Mouse (Mus musculus) heart, embryonic 10.5 days (tissue): Measurements from ENCODE around the gene Fam186b. TPM values are rescaled to one million over a fixed set of nuclear protein-coding genes. Genes with fewer than 3 reads are reported as not detected.

ENCODE experiments used
- DNase-seq: peaks from one replicate; pipeline ENCODE4 v3.0.0-alpha.2; 2017; ENCODE audit warnings: low spot score
- H3K27ac ChIP-seq: fragments of 300-500 bp; sonication (generic); 2 replicates; pipeline ENCODE4 v1.5.1; 2016; ENCODE audit warnings: mild to moderate bottlenecking
- H3K27me3 ChIP-seq: fragments of 300-500 bp; sonication (generic); 2 replicates; pipeline ENCODE4 v1.6.1; 2016; ENCODE audit warnings: mild to moderate bottlenecking; ENCODE audit not compliant: poor library complexity, insufficient read depth, severe bottlenecking
- H3K36me3 ChIP-seq: fragments of 300-500 bp; sonication (generic); 2 replicates; pipeline ENCODE4 v1.6.1; 2016; ENCODE audit warnings: mild to moderate bottlenecking, moderate library complexity
- H3K4me1 ChIP-seq: fragments of 300-500 bp; sonication (generic); 2 replicates; pipeline ENCODE4 v1.6.1; 2016; ENCODE audit warnings: mild to moderate bottlenecking
- H3K4me3 ChIP-seq: fragments of 300-500 bp; sonication (generic); 2 replicates; pipeline ENCODE4 v1.5.1; 2016; ENCODE audit warnings: mild to moderate bottlenecking, moderate library complexity
- H3K9me3 ChIP-seq: fragments of 300-500 bp; sonication (generic); 2 replicates; pipeline ENCODE4 v1.6.1; 2016; ENCODE audit warnings: mild to moderate bottlenecking, moderate library complexity
- WGBS: fragments of 180-500 bp; shearing (Covaris S2); methylation state at CpG from one replicate; pipeline ENCODE4 v1.1.7; 2016; 5-methylcytosine and 5-hydroxymethylcytosine counted together
- polyA plus RNA-seq: library from polyadenylated mRNA; unstranded; fragments of >200 nt; fragmentation: Nextera tagmentation; extraction: Ambion mirVana; gene quantifications from 2 replicates; pipeline ENCODE4 v1.2.1, GENCODE M21; 2016

Gene Fam186b
- polyA plus RNA-seq, 1 experiment from 2014 or later: 0.19 TPM

GRCm38 (mm10) chr15:99332921-99333675 is 37.4 kb upstream of the Fam186b start:
- 27% methylated on average over 9 of the region's 9 CpGs for WGBS
- Histone ChIP-seq H3K27me3 (no peaks in the 10 kb centered on the region), H3K9me3 (no peaks in the 10 kb centered on the region), H3K4me1 (peaks cover 92% of the 10 kb centered on the region), H3K27ac (peak overlapping the region; percentile 92), H3K4me3 (peak overlapping the region; percentile 31), H3K36me3 (peaks cover 34% of the 10 kb centered on the region)
- DNase-seq: peak; percentile 91

DNA sequence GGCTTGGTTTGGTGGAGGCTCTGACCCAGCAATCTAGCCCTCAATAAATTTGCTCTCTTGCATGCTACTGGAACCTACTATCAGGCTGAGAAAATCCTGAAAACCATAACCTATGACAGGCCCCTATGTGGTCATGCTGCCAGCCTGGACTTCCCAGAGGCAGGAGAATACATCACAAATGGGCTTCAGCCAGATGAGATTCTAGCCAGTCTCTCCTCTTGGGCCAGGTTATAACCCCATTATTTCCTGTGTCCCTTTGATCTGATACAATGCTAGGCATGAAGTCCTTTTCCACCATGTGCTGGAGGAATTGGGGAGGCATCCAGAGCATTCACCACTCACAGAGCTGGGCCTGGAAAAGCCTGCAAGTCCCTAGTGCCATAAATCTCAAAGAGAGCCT is 36.4 kb upstream of the Fam186b start:
- Histone ChIP-seq H3K27ac (peak overlapping the region; percentile 92), H3K4me3 (no peak overlapping the region), H3K27me3 (no peaks in the 10 kb centered on the region), H3K36me3 (peaks cover 43% of the 10 kb centered on the region), H3K9me3 (no peaks in the 10 kb centered on the region), H3K4me1 (peaks cover 86% of the 10 kb centered on the region)
- DNase-seq: no peak

GRCm38 (mm10) chr15:99331341-99331740 is 35.7 kb upstream of the Fam186b start:
- Histone ChIP-seq H3K27ac (peak overlapping the region; percentile 92; the same call in 1 of the 2 replicates), H3K36me3 (peaks cover 51% of the 10 kb centered on the region), H3K27me3 (no peaks in the 10 kb centered on the region)

DNA sequence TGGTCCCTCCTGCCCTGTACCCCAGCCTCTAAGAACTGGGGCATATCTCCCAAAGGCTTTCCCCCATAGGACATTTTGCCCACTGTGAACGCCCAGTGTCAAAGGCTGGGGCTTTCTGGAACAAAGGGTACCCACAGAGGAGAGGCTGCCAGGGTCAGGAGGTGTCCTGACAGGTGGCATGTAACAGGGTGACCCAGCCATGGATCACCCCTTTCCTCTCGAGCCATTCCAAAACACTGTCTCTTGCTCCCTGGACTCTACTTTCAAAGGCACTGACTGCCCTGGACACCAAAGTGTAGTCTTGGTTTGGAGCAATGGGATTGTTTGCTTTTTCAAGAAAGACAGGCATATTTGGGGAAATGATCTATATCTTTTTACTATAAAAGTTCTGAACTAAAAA is 34.6 kb upstream of the Fam186b start:
- H3K9me3 ChIP-seq: no peaks in the 10 kb centered on the region
- peaks cover 55% of the 10 kb centered on the region for H3K36me3 ChIP-seq
- no peaks in the 10 kb centered on the region for H3K27me3 ChIP-seq
- 58% methylated on average over 2 of the region's 2 CpGs for WGBS
- peaks cover 69% of the 10 kb centered on the region for H3K4me1 ChIP-seq
- H3K27ac ChIP-seq: peak overlapping the region; percentile 32
- DNase-seq: no peak
- no peak overlapping the region for H3K4me3 ChIP-seq

More at GRCm38 (mm10) chr15:99331341-99331740, 35.7 kb upstream of the Fam186b start:
- no peak overlapping the region for H3K4me3 ChIP-seq
- H3K9me3 ChIP-seq: no peaks in the 10 kb centered on the region
- peaks cover 79% of the 10 kb centered on the region for H3K4me1 ChIP-seq
- DNase-seq: no peak
- WGBS: 87% methylated on average over 5 of the region's 5 CpGs

- 90% methylated on average over 5 of the region's 5 CpGs for WGBS
- no peak overlapping the region for H3K4me3 ChIP-seq
- H3K9me3 ChIP-seq: no peaks in the 10 kb centered on the region
- H3K27me3 ChIP-seq: no peaks in the 10 kb centered on the region
- no peak for DNase-seq
- H3K36me3 ChIP-seq: peaks cover 70% of the 10 kb centered on the region
- H3K27ac ChIP-seq: 0 out of 2 replicates have a peak overlapping the region, but pooled peaks have one; percentile 39
- H3K4me1 ChIP-seq: peaks cover 45% of the 10 kb centered on the region
These were observed 32.3 kb upstream of the Fam186b start for GRCm38 (mm10) chr15:99328011-99328410.

DNA sequence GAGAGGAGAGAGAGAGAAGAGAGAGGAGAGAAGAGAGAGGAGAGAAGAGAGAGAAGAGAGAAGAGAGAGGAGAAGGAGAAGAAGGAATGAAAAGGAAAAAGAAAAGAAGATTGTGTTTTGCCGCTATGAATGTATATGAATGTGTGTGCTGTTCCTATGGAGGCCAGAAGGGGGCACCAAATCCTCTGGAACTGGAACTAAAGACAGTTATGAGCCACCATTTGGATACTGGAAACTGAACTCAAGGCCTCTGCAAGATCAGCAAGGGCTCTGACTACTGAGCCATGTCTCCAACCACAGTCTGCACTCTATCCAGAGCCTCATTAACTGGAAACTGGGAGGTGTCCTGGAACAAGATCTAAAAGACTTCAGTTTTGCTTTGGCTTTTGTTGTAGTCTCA is 31.3 kb upstream of the Fam186b start:
- Histone ChIP-seq H3K4me3 (no peak overlapping the region), H3K27me3 (no peaks in the 10 kb centered on the region), H3K4me1 (peaks cover 35% of the 10 kb centered on the region), H3K27ac (0 out of 2 replicates have a peak overlapping the region, but pooled peaks have one; percentile 57), H3K9me3 (no peaks in the 10 kb centered on the region), H3K36me3 (peaks cover 80% of the 10 kb centered on the region)
- WGBS: 65% methylated on average over 1 of the region's 1 CpGs
- DNase-seq: no peak

DNA sequence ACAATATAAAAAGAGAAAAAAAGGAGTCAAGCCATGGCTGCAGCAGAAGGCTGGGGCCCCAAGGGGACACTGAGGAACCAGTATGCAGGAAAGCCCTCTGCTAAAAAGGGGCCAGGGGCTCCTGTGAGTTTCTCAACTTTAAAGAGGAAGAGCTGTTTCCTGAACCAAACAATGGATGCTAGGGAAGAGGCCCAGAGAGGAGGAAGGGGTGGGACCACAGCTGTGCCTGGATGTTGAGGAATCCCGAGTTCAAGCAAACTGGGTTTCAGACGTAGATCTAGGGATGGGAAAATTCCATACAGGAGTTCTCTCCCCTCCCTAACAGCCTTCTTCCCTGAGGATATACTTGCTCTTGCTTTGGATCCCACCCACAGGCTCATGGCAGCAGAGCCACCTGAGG is 30.7 kb upstream of the Fam186b start:
- Histone ChIP-seq H3K27me3 (no peaks in the 10 kb centered on the region), H3K36me3 (peaks cover 81% of the 10 kb centered on the region), H3K4me1 (peaks cover 29% of the 10 kb centered on the region), H3K9me3 (no peaks in the 10 kb centered on the region), H3K4me3 (no peak overlapping the region), H3K27ac (peak overlapping the region; percentile 57; the same call in 1 of the 2 replicates)
- WGBS: 37% methylated on average over 2 of the region's 2 CpGs
- no peak for DNase-seq

DNA sequence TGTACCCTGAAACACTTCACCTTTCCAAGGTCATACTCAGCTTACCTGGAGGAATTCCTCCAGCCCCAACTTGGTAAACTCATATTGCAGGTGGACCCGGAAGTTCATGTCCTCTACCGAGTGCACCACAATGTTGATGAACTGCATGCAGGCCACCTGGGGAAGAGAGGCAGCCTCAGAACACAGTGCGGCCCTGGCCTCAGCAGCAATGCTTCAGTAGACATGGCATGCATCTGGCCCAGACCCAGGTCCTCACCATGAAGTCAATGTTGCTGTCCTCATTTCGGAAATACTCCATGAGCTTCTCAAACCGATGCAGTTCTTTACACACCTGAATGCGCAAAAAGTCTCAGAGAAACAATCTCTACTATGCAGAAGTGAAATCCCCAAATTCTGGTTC is 29.9 kb upstream of the Fam186b start:
- Histone ChIP-seq H3K4me3 (no peak overlapping the region), H3K9me3 (no peaks in the 10 kb centered on the region), H3K36me3 (peaks cover 86% of the 10 kb centered on the region), H3K4me1 (peaks cover 26% of the 10 kb centered on the region), H3K27me3 (no peaks in the 10 kb centered on the region), H3K27ac (no peak overlapping the region)
- 89% methylated on average over 6 of the region's 6 CpGs for WGBS
- DNase-seq: no peak

- no peak for DNase-seq
- Histone ChIP-seq H3K4me1 (peaks cover 19% of the 10 kb centered on the region), H3K9me3 (no peaks in the 10 kb centered on the region), H3K27me3 (no peaks in the 10 kb centered on the region), H3K4me3 (no peak overlapping the region), H3K27ac (no peak overlapping the region), H3K36me3 (peaks cover 94% of the 10 kb centered on the region)
- WGBS: 80% methylated on average over 9 of the region's 9 CpGs
These were observed 28.5 kb upstream of the Fam186b start for GRCm38 (mm10) chr15:99324151-99324550.

DNA sequence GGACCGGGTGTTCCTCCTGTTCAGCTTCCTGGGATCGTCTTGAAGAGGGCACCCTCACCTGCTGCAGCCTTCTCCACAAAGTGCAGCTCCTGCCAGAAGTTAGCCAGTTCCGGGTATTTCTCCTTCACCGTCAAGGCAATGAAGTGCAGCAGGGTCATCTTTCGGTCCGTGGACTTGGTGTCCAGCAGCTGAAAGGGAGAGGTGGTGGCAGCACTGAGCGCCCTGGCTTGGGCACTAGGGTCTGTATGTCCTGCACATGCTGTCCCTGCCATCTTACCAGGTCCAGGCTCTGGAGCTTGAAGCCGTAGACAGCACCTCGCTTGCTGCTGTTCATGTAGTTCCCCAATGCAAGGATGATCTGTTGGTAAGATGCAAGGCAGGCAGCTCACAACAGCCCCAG is 25.3 kb upstream of the Fam186b start:
- Histone ChIP-seq H3K4me3 (no peak overlapping the region), H3K27ac (no peak overlapping the region), H3K9me3 (no peaks in the 10 kb centered on the region), H3K36me3 (peaks cover 95% of the 10 kb centered on the region), H3K4me1 (peaks cover 24% of the 10 kb centered on the region), H3K27me3 (no peaks in the 10 kb centered on the region)
- 80% methylated on average over 9 of the region's 9 CpGs for WGBS
- DNase-seq: no peak

GRCm38 (mm10) chr15:99320168-99320674 is 24.5 kb upstream of the Fam186b start:
- Histone ChIP-seq H3K36me3 (peaks cover 99% of the 10 kb centered on the region), H3K9me3 (no peaks in the 10 kb centered on the region), H3K27me3 (no peaks in the 10 kb centered on the region), H3K4me3 (no peak overlapping the region), H3K4me1 (peaks cover 24% of the 10 kb centered on the region), H3K27ac (peak overlapping the region; percentile 25; the same call in 1 of the 2 replicates)
- 82% methylated on average over 10 of the region's 10 CpGs for WGBS
- no peak for DNase-seq

DNA sequence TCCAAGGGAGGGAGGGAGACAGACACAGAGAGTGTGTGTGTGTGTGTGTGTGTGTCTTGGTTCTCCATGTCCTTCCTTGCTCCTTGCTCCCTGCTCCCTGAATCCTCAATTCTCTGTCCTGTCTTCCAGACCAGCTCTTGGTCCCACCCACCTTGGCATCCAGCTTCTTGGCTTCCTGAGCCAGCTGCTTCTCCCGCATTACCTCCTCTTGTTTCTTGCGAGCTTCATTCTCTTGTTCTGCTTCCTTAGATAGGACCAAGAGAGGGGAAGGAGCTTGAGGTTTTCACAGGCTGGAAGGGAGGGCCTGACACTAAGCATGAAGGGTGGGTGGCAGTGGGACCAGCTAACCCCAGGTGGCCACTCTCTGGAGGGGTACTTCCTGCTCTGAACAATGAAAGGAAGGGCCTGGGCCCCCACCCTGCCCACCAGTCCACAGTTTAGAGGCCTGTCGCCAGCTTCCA is 23.8 kb upstream of the Fam186b start:
- H3K27me3 ChIP-seq: no peaks in the 10 kb centered on the region
- no peak overlapping the region for H3K4me3 ChIP-seq
- no peak for DNase-seq
- H3K27ac ChIP-seq: peak overlapping the region; percentile 25; the same call in 1 of the 2 replicates
- H3K9me3 ChIP-seq: no peaks in the 10 kb centered on the region
- WGBS: 63% methylated on average over 3 of the region's 3 CpGs
- peaks cover 99% of the 10 kb centered on the region for H3K36me3 ChIP-seq
- peaks cover 24% of the 10 kb centered on the region; the same call in 1 of the 2 replicates for H3K4me1 ChIP-seq

DNA sequence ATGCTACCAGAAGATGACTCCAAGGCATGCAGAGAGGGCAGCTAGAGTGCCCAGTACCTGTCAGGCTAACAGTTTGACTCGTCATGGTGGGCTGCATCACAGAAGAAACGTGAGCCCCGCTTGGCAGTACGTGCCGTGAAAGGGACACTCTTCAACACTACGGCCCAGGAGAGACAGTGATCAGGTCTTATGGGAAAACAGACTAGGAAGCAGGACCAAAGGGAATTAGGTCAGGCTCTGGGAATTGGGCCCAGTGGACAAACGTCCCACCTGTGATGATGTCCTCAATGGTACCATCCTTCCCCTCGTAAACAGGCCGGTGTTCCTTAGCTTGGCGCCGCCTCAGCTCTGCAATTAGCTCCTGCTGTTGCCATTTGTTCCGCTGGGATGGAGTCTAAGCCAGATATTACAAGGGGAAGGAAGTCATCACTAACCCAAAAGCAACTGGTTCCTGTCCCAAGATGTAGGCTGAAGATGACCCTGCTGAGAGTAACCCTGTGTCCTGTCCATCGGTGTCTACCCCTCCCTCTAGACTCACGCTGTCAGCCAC is 23.2 kb upstream of the Fam186b start:
- peaks cover 24% of the 10 kb centered on the region; the same call in 1 of the 2 replicates for H3K4me1 ChIP-seq
- H3K27ac ChIP-seq: no peak overlapping the region
- no peak overlapping the region for H3K4me3 ChIP-seq
- no peaks in the 10 kb centered on the region for H3K27me3 ChIP-seq
- H3K36me3 ChIP-seq: peaks cover 99% of the 10 kb centered on the region
- 87% methylated on average over 14 of the region's 14 CpGs for WGBS
- DNase-seq: no peak
- no peaks in the 10 kb centered on the region for H3K9me3 ChIP-seq
